Mouse (Mus musculus) right cerebral cortex, postnatal 14 days (tissue): Measurements from ENCODE around the gene Lhx6.

Source experiments
- DNase-seq: peaks from one replicate; pipeline ENCODE4 v3.0.0; 2022

Gene Lhx6

DNA sequence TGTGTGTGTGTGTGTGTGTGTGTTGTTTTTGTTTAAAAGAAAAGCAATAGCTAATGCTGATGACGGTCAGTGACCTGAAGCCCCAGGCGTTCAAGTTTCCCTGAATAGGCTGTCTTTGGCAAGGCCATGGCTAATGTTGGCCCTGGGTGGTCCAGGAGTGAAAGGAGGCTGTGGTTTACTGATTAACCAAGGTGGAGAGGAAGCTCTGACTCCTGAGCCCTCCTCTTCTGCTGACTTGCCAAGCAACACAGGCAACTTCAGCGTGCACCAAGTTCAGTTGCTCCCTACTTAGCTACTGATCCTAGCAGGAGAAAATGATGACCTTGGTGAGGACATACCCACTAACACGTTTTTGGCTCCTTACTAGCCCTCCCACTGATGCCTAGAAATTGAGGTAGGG, 12.5 kb downstream of the Lhx6 start:
- no peak for DNase-seq

- DNase-seq: peak; percentile 30
Observed at GRCm38 (mm10) chr2:36090853-36091741, 14.1 kb downstream of the Lhx6 start.

- no peak for DNase-seq
Observed at GRCm38 (mm10) chr2:36089190-36089589, 16.0 kb downstream of the Lhx6 start.

DNA sequence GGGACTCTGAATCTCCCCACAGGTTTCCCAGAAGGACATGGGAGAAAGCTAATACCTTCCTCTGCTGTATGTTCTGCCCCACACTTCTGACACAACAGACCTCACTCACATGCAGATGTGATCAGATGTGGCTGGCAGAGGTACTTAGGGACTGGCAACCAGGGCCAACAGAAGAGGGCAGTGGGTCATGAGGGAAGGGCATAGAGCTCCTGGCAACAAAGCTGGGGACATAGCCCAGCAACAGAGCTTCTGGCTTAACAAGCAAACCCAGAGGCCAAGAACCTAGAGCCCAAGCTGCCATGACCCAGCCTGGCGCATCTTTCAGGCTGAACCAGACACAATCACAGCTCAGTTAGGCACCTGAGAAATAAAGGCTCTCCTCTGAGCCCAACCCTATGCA, 20.2 kb downstream of the Lhx6 start:
- no peak for DNase-seq

GRCm38 (mm10) chr2:36082802-36083580, 22.2 kb downstream of the Lhx6 start:
- DNase-seq: no peak

GRCm38 (mm10) chr2:36081446-36081845, 23.8 kb downstream of the Lhx6 start:
- no peak for DNase-seq

DNA sequence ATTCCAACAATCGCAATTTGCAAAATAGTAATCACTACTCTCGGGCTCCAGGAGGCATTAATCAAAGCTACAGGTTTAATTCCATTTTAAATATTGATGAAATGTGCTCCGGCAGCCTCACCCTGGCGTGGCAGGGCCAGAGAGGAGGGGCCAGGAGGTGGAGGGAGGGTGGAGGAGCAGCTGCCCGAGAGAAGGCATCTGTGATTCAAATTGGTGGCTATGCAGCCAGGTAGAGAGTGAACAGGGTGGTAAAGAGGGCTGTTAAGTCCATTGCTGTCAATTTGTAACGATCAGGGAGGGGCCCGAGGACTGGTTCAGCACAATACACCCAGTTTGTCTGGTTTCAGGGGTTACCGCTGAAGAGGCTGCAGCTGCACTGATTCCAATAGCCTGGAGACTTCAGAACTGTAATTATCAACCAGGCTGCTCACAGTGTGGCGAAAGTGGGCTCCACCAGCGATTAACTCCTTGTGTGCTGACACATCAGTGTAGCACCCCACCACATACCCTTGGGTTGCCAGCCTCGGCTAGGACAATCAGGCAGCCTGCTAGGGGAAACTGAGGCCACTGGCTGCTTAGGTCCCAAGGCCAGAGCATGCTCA, 27.9 kb downstream of the Lhx6 start:
- DNase-seq: no peak

GRCm38 (mm10) chr2:36075210-36075609, 30.0 kb downstream of the Lhx6 start:
- no peak for DNase-seq

GRCm38 (mm10) chr2:36073781-36074180, 31.4 kb downstream of the Lhx6 start:
- no peak for DNase-seq

DNA sequence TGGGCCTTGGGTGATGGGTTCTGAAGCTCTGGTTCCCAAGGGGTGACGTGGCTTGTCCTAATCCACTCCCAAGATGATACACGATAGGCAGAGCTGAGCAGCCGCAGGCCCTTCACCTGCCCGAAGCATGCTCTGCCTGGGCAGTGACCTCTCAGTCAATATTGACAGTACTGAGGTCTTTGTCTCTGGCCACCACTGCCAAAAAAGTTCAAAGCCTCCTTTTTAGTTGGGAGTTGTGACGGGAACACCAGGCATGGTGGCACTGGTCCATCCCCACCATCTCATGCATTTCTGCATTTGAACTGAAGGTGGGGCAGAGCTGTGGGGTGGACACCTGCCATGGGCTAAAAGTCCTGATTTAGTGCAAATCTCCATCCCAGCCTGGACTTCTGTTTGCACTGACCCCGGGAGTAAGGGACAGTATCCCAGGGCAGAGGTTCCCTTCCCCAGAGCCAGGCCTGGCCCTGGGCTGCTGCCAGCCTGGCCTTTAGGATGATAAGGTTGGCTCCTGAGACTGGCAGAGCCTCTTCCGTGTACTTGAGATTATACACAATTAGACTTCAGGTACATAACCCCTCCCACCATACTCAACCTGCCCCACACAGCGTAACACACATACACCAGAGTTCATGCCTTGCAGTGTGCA, 33.4 kb downstream of the Lhx6 start:
- no peak for DNase-seq

DNA sequence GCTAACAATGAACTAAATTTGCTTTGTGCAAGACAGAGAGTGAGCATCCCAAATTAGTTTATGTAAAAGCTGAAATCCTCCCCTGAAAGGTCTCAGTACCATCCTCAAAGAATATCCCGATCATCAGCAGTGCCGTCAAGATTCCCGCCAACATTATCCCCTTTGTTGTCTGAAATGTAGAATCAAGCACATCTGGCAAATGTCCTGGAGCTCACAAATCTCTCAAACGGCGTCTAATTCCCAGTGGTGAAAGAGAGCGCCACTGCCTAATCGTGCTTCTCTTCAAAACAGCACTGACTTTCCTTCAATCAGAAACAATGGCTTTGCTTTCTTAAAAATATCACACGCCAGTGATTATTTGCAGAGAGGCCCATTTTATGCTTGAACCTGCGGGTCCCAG, 38.1 kb downstream of the Lhx6 start:
- DNase-seq: no peak

- no peak for DNase-seq
Observed at GRCm38 (mm10) chr2:36061409-36061808, 43.8 kb downstream of the Lhx6 start.

- DNase-seq: no peak
Observed at GRCm38 (mm10) chr2:36056248-36056647, 49.0 kb downstream of the Lhx6 start.

DNA sequence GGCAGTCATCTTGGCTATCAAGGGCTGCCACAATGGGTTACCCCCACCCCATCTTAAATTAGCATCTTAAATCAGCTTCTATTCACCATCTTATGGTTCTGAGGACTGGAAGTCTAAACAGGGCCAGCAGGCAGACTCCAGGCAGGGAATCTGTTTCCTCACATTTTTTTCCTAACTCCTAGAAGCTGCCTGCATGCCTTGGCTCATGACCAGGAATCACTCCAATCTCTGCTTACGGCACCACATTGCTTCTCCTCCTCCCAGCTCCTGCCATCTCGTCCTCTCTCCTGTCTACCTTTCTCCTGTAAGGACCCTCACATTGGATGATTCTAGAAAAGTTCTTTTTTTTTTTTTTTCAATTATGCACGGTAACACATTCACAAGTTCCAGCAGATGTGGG, 52.0 kb downstream of the Lhx6 start:
- DNase-seq: peak; percentile 14

DNA sequence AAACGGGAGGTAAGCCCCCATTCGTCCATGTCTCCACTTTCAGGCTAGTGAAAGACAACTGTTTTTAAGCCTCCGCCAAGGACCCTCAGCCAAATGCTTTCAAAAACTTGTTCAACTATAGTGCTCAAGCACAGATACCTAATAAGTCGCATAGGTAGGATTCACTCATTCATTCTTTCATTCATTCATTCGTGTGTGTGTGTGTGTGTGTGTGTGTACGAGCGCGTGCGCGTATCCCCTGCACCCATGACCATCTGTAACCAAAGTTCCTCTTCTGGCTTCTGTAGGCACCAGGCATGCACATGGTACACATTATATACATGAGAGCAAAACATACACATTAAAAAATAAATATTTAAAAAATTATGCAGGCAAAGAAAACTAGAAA, 55.6 kb downstream of the Lhx6 start:
- DNase-seq: no peak

DNA sequence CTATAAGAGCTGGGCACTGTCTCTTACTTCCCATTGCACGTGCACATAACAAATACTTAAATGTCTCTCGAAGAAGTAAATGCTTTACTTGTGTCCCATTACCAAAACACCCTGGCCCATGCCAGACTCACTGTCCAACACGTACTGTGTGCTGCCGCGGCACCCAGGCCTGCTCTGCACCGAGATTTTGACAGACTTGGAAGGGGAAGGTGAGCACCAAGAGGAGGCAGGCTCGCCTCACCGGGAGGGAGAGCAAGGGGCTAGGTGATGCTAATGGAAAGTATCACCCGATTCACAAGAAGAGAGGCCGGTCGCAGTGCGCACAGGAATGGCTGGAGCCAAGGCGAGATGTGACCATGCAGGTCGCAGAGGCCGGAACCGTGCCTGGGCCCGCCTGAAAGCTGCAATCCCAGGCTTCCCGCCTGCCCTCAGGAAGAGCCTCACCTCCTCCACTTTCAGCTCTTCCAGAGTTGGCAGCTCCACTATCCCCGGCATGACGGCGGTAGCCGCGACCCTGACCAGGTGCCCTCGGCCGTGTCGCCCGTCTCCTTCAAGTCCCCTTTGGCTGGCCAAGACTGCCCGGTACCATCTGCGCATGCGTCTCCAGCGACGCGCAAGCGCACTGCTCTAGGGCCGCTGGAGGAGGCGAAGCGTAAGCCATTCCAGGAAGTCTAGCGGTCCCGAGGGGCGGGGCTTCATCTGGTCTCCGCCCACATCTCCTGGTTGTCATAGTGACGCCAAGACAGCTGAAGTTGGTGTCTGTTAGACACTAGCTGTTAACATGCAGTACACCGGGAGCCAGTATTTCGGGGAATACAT, 56.3 kb downstream of the Lhx6 start, which contains the start of the genes Ndufa8 and Morn5:
TSS of gene Ndufa8 (minus strand) at position 659 of the 819 bp plus-strand sequence.
TSS of gene Morn5 (plus strand) at position 711 of the 819 bp plus-strand sequence.
- peak; percentile 98 for DNase-seq

DNA sequence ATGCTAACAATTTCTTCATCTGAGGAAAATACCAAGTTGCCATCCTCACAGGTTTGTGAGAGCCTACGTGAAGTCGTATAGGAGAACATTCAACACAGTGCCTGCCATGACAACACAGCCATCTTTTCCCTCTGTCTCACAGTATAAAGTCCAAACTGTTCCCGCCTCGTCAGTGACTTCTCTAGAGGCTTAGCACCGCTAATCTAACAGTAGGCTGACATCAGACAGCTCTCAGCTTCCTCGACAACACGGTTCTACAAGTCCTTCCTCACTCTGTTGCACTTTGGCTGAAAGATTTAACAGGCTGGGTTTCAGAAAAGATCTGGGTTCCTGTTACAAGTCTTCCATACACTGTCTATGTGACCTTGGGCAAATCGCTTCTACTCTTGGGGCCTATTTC, 57.0 kb downstream of the Lhx6 start:
- no peak for DNase-seq

DNA sequence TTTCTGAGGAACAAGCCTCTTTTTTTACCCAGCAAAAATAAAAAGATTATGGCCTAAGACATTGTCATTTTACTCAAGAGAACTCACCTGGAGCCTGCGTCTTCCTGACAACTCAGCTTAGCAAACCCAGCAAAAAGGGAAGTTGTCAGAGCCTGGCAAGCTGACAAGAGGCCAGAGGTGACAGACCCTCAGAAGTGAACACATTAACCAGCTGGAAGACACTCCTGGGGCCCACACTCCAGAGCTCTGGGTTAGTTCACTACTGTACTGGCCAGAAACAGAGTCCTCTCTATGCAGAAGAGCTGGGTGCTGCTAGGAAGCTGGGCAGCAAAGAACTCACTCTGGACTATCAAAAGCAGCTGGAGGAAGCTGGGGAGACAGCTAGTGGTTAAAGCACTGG, 64.3 kb downstream of the Lhx6 start:
- no peak for DNase-seq

DNA sequence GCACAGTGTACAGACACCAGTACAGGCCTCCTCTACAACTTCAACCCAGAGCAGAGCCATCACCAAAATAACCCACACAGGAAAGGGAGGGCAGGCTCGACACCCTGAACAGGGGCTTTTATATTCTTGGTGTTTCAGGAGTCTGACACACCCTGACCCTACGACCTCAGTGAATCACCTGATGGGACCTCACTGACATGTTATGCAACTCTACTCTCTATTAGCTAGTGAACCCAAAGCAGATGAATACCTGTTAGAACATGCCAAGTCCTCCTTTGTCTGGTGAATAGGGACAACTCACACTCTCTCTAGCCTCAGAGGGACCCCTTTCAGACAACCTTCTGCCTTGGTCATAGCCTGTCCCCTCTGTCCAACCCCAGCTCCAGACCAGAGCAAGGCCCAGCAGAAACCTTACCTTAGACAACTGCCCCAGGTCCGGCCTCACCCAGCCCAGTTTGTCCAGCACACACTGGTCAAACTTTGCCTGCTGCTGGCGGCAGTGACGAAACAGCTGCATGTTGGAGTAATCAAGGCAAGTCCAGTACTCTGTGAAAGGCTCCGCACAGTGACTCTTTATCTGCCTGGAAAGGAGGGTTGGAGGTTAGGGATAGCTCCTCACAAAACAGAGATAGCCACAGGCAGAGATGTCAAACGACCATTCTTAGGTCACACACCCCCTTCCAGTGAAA, 65.8 kb downstream of the Lhx6 start:
- DNase-seq: no peak

GRCm38 (mm10) chr2:36035413-36036081, 69.7 kb downstream of the Lhx6 start:
- DNase-seq: no peak

- no peak for DNase-seq
Observed at GRCm38 (mm10) chr2:36034898-36035297, 70.3 kb downstream of the Lhx6 start.
